ENCODE assay signal across 24 mouse cellular contexts in the genomic region with DNA sequence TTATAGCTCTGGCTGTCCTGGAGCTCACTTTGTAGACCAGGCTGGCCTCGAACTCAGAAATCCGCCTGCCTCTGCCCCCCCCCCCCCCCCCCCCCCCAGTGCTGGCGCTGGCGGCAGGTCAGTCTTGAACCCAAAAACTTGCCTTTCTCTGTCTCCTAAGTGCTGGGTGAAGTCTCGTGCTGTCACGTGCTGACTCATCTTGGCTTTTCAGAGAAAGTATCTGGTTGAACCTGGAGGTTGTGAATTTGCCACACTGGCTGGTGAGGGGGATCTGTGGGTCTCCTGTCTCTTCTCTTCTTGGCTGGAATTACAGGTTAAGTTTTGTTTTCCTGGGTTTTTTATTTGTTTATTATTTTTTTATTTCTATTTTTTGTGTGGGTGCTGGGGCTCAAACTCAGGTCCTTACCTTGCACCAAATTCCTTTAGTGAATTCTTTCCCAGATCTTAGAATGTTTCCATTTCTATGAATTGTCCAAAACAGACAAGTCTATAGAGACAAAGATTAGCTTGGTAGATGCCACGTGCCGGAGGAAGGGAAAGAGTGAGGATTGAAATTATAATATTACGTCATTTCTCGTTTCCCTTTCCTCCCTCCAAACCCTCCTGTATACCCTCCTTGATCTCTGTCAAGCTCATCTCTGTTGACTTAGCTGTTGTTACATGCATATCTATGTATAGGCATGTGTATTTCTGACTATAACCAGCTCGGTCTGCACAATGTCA. TPM values are rescaled to one million over a fixed set of nuclear protein-coding genes. Genes with fewer than 3 reads are reported as not detected.
"Had no signal": no experiment of that assay in that cellular context is flagged by ENCODE, and none has a peak within 500 bp of the region (broad histone marks: within the 10 kb centered on the region; RNA-seq: fewer than 3 reads in every experiment).

No protein-coding gene starts in this region.

- DNase-seq: kidney, postnatal 10 days; kidney, postnatal 36 days; layer of hippocampus, postnatal 36 days; left cerebral cortex, postnatal 4 days; liver, postnatal 0 days; lung, postnatal 14 days; lung, postnatal 4 days; midbrain, embryonic 14.5 days; right cerebral cortex, adult 18-20 months; right cerebral cortex, postnatal 14 days; right cerebral cortex, postnatal 4 days; thymus, adult 18-20 months; thymus, postnatal 36 days had no signal

- H3K27me3 ChIP-seq: kidney, embryonic 15.5 days; limb, embryonic 12.5 days; limb, embryonic 15.5 days; neural tube, embryonic 12.5 days; neural tube, embryonic 15.5 days had no signal

- H3K27ac ChIP-seq: kidney, embryonic 15.5 days; limb, embryonic 12.5 days; limb, embryonic 15.5 days; liver, embryonic 14.5 days; neural tube, embryonic 12.5 days; neural tube, embryonic 15.5 days; stomach, postnatal 0 days had no signal

- H3K9me3 ChIP-seq: kidney, embryonic 15.5 days; limb, embryonic 12.5 days; limb, embryonic 15.5 days; neural tube, embryonic 12.5 days; neural tube, embryonic 15.5 days had no signal

- H3K9ac ChIP-seq: kidney, embryonic 15.5 days; limb, embryonic 12.5 days; limb, embryonic 15.5 days; liver, embryonic 14.5 days; liver, postnatal 0 days; neural tube, embryonic 12.5 days; neural tube, embryonic 15.5 days had no signal

- H3K36me3 ChIP-seq: kidney, embryonic 15.5 days; limb, embryonic 12.5 days; limb, embryonic 15.5 days; neural tube, embryonic 12.5 days; neural tube, embryonic 15.5 days had no signal

- H3K4me2 ChIP-seq: kidney, embryonic 15.5 days; limb, embryonic 12.5 days; limb, embryonic 15.5 days; liver, embryonic 11.5 days; midbrain, embryonic 11.5 days; neural tube, embryonic 12.5 days; neural tube, embryonic 15.5 days had no signal

- H3K4me3 ChIP-seq: kidney, embryonic 15.5 days; limb, embryonic 12.5 days; limb, embryonic 15.5 days; neural tube, embryonic 12.5 days; neural tube, embryonic 15.5 days had no signal

- ATAC-seq: liver, postnatal 0 days had no signal

RNA-seq across cellular contexts. Expression of a gene that starts 52.4 kb away (rescaled TPM):
- total RNA-seq: megakaryocyte progenitor cell, adult 5-6 weeks; megakaryocyte-erythroid progenitor cell, adult 5-6 weeks had no signal
